Mouse (Mus musculus) testis, adult 2 months (tissue): ENCODE results near the gene Rgs8.

Experiments
- CTCF ChIP-seq: fragments of 200-500 bp; IDR thresholded peaks from 2 replicates; pipeline ENCODE4 v1.5.1; 2012; ENCODE audit warnings: low read depth, mild to moderate bottlenecking, inconsistent platforms, low read length, moderate library complexity; ENCODE audit not compliant: control insufficient read depth, insufficient read depth, insufficient replicate concordance
- POLR2A ChIP-seq: fragments of 200-500 bp; IDR thresholded peaks from 2 replicates; pipeline ENCODE4 v1.6.1; 2012; ENCODE audit warnings: low read depth, mild to moderate bottlenecking, inconsistent platforms, low read length, moderate library complexity; ENCODE audit not compliant: control insufficient read depth

GRCm38 (mm10) chr1:153701461-153701860 is 48.6 kb downstream of the Rgs8 start:
- TF ChIP-seq CTCF = no peak
- no peak for TF ChIP-seq POLR2A
